Mouse (Mus musculus): Measurements from ENCODE around the gene Unc5c.

The Unc5c gene

GRCm38 (mm10) chr3:141465104-141465705 lies at the start of gene Unc5c:
Gene Unc5c, plus strand, starts transcription at chr3:141465216.
- peak; percentile 82 for DNase-seq

GRCm38 (mm10) chr3:141457475-141457874 lies 7.5 kb upstream of the Unc5c start:
- no peak for DNase-seq

DNA sequence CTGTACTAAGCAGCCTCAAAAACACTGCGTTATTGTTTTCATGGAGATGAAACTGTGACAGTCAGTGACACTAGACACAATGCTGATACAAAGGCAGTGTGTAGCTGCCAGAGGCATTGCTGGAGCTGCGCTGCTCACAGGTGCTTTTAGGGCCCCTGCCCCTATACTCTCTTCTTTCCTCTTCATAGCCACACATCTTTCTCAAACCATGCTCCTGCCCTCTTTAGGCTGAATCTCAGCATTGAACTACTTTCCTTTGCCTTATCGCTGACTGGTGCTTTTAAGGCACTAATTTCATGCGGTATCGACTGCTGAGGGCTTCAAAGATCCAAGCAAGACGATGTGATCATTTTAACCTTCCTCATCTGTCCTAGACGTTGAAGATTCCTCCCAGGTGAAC lies 2.5 kb upstream of the Unc5c start:
- peak; percentile 6 for DNase-seq

GRCm38 (mm10) chr3:141464691-141465103 lies 319 bp upstream of the Unc5c start:
- DNase-seq, result peak; percentile 82

DNA sequence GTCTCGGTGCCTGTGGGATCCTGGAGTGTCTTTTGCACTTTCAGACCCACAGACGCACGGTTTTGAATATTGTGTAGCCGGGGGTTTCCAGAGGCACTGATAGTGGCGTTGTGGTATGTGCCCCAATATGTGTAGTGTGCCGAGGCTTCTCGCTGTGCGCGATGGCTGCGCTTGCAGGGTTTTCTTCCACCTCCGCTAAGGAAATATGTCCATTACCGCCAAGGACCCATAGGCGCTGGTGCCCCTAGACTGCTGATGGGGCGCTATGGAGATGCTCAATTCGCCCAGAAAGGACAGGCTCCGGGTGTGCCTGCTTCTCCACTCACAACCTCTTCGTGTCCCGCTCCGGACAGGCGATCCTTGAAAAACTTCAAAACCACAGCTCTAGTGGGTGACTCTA lies 1.0 kb downstream of the Unc5c start:
- peak; percentile 62 for DNase-seq

DNA sequence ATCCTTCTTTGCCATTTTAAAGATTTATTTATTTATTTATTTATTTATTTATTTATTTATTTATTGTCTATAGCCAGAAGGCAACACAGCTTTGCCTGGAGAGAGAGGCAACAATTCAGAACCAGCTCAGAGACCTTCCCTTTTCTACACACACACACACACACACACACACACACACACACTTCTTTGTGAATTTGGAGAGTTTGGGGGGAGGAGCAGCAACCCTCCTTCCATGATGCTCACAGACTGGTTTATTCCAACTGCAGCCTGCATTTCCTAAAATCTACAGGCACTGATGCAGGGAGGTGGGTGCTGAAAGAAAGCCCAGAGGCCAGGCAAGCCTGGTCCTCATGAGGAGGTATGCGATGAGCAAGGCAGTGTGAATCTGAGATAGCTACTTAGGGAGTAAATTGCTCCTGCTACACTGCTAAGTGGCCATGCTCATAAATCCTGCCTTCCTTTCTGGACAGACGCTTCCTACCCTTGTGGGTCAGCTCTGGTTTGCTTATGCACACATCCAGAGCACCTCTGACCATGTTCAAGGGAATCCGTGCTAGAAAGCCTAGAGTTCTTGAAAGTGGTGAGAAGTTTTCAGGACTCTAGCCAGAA lies 1.8 kb downstream of the Unc5c start:
- peak; percentile 23 for DNase-seq

- DNase-seq, result no peak
Observed at GRCm38 (mm10) chr3:141469338-141469737, 4.3 kb downstream of the Unc5c start.

GRCm38 (mm10) chr3:141473205-141473604 lies 8.2 kb downstream of the Unc5c start:
- DNase-seq, result no peak

DNA sequence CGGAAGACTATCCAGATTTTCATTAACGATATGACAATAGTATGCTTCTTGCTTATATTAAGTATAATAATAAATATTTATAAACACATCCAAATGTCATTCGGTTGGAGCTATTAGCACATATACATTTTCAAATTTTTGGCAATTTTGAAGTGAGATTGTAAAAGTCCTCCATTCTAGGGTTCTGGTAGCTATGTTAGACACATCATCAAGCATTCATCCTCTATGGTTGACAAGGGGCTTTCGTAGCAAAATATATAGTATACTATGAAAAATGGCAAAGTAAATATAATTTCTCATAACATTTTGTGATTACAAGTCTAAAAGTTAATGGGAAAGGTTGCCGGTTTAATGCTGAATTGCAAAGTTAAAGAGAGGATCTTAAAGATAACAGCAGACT lies 10.4 kb downstream of the Unc5c start:
- DNase-seq, result no peak

DNA sequence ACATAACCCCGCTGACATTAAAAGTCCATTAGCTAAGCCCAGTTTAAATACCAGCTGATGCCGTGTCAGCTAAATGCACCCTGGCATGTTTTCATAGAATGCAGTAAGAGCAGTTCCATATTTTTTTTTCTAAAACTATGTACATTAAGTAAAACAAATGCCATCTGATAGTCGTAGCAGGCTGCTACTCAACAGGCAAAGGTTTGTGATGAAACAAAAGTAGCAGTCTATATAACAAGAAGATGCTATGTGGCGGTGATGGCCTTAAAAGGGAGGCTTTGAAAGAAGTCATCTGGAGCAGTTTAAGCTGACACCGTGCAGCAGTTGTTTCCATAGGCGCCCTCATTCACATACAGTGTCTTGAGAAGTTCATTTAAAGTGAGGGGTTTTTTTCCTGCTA lies 10.9 kb downstream of the Unc5c start:
- DNase-seq, result no peak

DNA sequence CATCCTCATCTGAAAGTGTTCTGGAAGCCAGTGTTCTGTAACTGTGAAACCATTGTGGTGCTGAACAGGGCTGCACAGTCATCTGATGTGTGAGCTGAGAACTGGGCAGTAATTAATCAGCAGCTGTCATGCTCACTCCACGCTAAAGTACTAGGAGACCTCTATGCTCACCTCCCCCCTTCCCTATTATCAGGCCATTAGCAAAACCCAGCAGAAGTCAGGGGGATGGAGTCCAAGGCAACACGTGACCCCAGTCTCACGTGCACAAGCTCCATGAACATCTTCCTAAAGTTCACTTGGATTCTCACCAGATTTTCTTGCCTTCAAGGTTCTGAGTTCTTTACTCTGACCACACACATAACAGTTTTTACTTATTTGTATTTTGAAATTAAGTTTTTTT lies 11.7 kb downstream of the Unc5c start:
- DNase-seq, result no peak

DNA sequence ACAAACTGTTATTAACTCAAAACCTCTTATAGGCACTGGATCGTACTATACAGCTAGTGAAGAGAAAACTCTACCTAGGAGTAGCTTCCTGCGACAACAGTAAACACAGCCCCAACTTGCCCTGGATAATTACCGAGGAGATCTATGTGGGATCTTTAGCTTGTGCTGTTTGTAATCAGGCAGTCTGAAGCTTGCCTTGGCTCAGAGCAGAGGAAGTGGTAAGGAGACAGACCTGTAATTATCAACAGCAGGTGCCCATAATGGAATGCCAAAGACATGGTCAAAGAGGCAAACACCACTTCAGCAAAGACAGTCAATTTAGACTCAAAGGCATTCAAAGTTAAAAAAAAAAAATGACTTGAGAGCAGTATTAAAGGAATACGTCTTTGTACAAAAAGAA lies 17.4 kb downstream of the Unc5c start:
- DNase-seq, result no peak

DNA sequence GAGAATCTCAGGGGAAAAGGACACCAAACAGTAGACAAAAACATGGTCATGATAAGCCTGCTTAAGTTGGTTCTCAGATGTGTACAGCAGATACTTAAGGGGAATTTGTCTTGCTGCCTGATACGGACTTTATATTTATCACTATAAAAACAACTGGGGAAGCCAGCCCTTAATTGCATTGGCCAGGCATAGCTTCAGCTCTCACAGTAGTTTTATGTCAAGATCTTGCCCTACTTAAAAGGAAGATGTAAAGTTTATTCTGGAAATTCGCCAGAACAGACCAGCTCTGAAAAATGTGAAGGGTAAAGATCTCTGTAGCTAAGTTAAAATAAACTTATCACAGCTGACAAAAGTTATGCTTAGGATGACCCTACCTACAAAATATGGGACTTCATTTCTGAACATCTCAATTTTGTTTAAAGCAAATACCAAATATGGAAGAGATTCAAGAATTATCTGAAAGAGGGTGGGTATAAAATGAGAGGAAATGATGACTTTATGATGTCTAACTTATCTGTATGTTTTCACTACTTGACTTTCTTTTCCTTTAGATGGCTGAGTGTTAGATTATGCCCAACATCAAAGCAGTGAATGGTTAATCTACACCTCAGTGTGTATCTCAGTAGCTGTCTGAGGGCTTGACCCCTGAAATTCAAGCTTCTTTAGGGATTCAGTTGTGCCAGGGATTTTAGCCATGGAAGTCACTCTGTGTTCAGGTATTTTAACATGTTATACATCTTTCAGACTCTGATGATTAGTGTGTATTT lies 18.8 kb downstream of the Unc5c start:
- DNase-seq, result no peak

DNA sequence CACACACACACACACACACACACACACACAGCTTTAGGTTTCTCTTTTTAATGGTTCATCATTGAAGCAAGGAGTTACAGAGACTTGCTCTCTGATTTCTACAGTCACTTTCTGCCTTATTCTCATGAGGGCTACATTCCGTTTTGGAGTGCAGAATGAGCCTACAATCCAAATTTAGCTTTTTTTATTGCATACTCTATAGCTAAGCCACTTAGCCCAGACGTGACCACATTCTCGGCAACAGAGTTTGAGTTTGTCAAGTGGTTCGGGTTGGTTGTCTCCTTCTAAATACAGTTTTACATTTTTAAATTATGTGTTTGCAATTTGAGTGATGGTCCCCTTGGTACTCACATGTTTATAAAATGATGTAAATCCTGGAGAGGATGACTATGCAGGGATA lies 20.2 kb downstream of the Unc5c start:
- DNase-seq, result no peak

GRCm38 (mm10) chr3:141490647-141491046 lies 25.6 kb downstream of the Unc5c start:
- DNase-seq, result no peak

GRCm38 (mm10) chr3:141491272-141491950 lies 26.4 kb downstream of the Unc5c start:
- DNase-seq, result no peak

GRCm38 (mm10) chr3:141491951-141492310 lies 26.9 kb downstream of the Unc5c start:
- DNase-seq, result no peak

GRCm38 (mm10) chr3:141493000-141493399 lies 28.0 kb downstream of the Unc5c start:
- DNase-seq, result no peak

DNA sequence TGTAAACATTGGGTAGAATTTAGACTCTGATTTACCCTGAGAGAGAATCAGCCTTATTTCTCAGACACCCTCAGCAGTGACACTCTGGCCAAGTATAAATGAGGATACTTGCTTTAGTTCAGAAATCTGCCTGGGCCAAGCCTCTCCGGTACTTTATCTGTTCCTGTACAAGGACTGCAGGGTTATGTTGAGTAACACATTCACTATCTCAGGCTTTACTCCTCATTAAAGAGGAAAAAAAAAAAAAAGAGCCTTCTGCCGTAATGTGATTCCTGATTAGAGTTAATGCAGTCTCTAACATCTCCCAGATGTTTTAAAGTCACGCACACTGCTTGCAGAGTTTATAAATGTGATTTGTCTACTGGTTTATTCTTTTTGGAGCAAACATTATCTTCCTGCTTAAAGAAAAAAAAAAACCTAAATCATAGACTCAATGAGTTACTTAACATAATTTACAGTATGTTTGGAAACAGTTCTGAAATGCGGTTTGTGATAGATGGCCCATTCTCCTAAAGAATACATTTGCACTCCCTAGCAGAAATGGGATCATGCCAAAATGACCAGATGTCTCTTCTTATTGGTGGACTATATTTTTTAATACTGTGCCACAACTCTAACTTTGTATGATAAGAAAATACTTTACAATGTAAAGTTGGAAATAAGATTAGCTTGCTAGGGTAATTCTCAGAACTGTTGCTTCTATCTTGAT lies 33.5 kb downstream of the Unc5c start:
- DNase-seq, result no peak

DNA sequence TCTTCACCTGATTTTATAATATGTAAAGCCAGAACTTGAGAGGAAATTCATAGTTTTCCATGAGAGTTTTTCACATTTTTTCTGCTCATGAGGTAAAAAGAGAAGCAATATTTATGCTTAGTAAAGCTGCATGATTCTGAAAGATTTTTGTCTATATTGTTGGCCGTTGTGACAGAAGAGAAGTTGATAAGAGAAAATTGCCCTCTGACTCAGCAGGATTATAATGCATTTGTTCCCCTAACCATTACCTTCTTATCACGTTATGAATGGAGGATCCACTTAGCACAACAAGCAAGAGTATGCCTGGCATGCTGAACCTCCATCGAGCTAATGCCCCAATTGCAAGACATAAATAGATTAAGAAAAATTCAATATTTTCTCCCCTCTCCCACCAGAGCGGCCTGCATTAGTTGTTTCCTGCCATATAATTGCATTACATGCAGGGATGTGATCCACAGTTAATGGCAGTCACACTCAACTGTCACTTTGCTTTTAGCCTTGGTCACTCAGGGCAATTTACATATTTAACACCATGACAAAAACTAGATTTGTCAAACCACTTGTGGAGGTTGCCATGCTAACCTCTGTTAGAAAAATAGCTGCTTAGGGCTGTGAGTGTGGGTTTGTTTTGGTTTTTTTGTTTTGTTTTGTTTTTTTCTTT lies 37.0 kb downstream of the Unc5c start:
- no peak for DNase-seq

GRCm38 (mm10) chr3:141503331-141503730 lies 38.3 kb downstream of the Unc5c start:
- no peak for DNase-seq

GRCm38 (mm10) chr3:141509772-141510171 lies 44.8 kb downstream of the Unc5c start:
- no peak for DNase-seq
